Mouse (Mus musculus): ENCODE measurements at regions not wholly inside any gene's neighbourhood (a gene's known extent, or its start where the extent isn't known, plus 50 kb on each side); places are given as distances from the start of the nearest gene placed in this dataset.

DNA sequence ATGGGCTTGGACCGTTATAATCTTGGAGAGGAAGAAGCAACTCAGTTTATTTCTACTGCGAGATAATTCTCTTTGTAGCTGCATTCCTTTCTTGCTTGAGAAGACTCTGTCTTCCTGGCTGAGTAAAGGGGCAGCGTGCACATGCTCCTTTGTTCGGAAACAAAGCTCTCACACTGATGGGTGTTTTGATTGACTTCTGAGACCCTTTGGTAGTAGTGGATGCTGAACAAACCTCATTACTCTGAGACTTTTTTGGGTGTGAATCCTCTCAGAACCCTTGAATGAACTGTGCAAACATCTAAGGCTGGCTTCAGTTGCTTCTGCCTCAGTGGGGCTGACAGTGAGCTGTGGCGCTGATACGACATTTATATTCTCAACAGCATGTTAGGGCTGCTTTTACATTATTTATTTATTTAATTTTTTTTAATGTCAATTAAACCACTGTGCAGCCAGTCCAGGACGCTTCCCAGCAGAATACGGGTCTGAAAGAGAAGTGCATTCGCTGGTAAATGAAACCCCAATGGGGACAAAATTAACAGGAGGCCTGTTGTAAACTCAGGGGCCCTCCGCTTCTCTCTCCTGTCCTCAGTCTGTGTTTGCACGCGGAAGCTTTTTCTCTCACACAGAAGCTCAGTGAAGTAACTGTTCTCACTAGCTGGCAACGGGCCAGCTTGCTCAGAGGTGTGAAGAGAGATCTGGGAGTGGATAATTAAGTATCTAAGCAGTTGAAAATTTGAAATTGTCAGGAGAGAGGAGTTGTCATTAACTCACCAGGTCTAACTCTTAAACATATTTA is 380.1 kb upstream of the Slc30a5 start:
- ATAC-seq (replicated peaks; ENCODE audit: insufficient number of reproducible peaks, low FRiP score, low TSS enrichment, poor library complexity, severe bottlenecking): no peak

GRCm38 (mm10) chr13:101212341-101212895 is 379.2 kb upstream of the Slc30a5 start:
- no peak for ATAC-seq (replicated peaks; ENCODE audit: insufficient number of reproducible peaks, low FRiP score, low TSS enrichment, poor library complexity, severe bottlenecking)

DNA sequence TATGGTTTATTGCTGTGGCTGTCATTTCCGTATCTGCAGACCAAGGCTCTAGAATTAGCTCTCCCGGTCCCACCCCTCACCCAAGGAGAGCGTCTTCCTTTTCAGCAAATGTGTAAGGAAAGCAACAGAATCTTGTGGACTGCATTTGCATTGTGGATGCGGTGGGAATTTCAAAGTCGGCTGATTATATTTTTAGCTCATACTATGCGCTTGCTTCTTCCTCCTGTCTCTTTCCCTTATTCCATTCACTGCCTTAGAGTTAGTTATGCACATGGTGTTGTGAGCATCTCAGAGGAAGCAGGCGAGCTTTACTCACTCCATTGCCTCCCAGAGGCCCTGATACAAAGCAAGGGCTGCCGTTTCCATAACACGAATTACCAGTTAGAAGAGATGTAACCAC is 375.6 kb upstream of the Slc30a5 start:
- no peak for ATAC-seq (replicated peaks; ENCODE audit: insufficient number of reproducible peaks, low FRiP score, low TSS enrichment, poor library complexity, severe bottlenecking)

DNA sequence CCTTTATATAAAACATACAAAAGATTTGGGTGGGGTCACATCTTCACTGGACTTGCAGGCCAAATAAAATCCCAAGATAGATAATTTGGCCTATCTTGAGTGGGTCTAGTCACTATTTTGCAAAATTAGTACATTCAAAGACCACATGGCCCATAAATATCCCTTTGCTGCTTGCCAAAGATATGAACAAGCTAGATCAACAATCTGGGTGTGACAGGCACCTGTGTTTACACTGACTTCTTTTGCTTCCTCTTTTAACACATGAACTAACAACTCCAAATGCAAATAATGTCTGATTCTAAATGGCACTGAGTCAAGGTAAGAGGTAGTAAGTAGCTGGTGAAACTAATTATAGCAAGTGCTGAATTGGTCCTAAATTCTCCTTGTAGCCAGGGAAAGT is 370.2 kb upstream of the Slc30a5 start:
- ATAC-seq (replicated peaks; ENCODE audit: insufficient number of reproducible peaks, low FRiP score, low TSS enrichment, poor library complexity, severe bottlenecking): no peak

DNA sequence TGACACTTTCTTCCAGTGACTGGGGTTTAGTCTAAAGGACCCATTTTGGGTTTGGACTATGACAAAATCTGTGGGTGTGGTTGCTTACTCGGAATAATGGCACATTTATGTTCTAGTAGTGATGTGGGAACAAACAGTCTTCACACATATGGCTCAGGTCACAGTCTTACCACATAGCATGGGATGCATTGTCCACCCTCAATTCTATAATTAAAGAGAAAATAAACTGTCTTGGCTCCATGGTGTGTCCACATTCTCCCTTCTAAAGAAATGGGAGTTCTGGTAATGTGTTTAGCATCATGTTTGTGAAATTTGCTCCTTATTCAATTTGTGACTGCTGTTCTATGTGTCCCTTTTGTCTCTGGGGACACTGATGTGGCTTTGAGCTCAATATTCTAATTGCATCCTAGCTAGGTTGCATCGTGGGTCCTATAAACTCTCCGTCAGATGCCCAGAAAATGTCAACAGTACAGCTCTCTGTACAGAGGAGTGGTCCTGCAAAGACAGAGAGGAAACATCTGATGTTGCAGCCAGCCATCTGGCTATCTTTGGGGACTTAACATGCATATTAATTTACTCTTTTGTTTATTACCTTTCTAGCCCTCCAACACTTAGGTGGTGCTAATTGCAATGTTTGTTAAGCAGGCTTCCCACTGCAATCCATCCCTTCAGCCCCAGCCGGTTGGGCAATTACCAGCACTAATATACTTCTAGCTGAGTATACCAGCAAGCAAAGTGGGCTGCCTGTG is 369.5 kb upstream of the Slc30a5 start:
- no peak for ATAC-seq (replicated peaks; ENCODE audit: insufficient number of reproducible peaks, low FRiP score, low TSS enrichment, poor library complexity, severe bottlenecking)

GRCm38 (mm10) chr13:101190249-101190830 is 357.1 kb upstream of the Slc30a5 start:
- no peak for ATAC-seq (replicated peaks; ENCODE audit: insufficient number of reproducible peaks, low FRiP score, low TSS enrichment, poor library complexity, severe bottlenecking)

- ATAC-seq (replicated peaks; ENCODE audit: insufficient number of reproducible peaks, low FRiP score, low TSS enrichment, poor library complexity, severe bottlenecking): no peak
These were observed 349.2 kb upstream of the Slc30a5 start for GRCm38 (mm10) chr13:101182387-101182786.

- ATAC-seq (replicated peaks; ENCODE audit: insufficient number of reproducible peaks, low FRiP score, low TSS enrichment, poor library complexity, severe bottlenecking): no peak
These were observed 341.9 kb upstream of the Slc30a5 start for GRCm38 (mm10) chr13:101175017-101175689.

GRCm38 (mm10) chr13:101161768-101162167 is 328.5 kb upstream of the Slc30a5 start:
- no peak for ATAC-seq (replicated peaks; ENCODE audit: insufficient number of reproducible peaks, low FRiP score, low TSS enrichment, poor library complexity, severe bottlenecking)

- no peak for ATAC-seq (replicated peaks; ENCODE audit: insufficient number of reproducible peaks, low FRiP score, low TSS enrichment, poor library complexity, severe bottlenecking)
These were observed 326.7 kb upstream of the Slc30a5 start for GRCm38 (mm10) chr13:101159878-101160277.

GRCm38 (mm10) chr13:101153760-101154159 is 320.5 kb upstream of the Slc30a5 start:
- no peak for ATAC-seq (replicated peaks; ENCODE audit: insufficient number of reproducible peaks, low FRiP score, low TSS enrichment, poor library complexity, severe bottlenecking)

DNA sequence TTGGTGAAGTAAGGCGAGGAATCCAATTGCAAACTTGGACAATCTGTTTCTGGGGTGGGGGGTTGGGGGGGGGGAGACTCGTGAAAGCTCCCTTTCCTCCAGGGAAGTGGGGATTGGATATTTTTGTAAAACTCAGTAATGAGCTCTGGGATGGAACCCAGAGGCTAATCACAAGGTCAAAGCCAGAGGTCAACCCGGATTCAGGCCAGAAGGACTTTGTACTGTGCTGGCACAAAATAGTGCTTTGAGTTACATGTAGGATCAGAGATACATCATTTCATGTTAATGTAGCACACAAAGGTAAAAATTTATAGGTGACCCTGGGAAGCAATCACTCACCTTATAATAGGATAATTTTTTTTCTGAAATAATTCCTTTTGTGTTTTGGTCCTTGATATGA is 309.5 kb upstream of the Slc30a5 start:
- no peak for ATAC-seq (replicated peaks; ENCODE audit: insufficient number of reproducible peaks, low FRiP score, low TSS enrichment, poor library complexity, severe bottlenecking)

DNA sequence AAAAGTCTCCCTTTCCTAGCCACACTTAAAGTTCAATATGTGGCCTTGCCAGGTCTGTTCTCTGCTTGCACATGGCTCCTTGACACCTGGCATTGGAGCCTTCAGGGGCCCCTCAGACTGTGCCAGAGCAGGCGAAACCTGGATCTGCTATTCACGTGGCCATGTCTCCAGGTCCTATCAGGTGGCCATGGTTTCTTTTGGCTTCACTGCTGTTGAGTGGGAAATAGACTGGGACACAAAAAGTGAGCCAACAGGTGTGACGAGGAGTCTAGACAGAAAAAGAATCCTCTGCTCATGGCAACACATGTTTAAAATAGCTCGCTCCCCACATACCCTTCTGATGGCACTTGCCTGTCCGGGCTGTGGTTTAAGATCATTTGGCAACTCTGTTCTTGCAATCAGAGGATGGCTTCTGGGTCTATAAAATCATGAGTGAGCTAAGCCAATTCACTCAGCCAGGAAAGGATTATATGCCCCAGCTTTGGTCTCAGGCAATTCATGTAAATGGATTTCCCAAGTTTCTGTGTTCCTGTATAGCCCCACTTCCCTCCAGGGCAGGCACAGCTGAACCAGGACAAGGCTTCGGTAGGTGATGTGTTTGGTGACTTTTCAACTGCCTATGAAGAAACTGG is 309.0 kb upstream of the Slc30a5 start:
- ATAC-seq (replicated peaks; ENCODE audit: insufficient number of reproducible peaks, low FRiP score, low TSS enrichment, poor library complexity, severe bottlenecking): no peak

DNA sequence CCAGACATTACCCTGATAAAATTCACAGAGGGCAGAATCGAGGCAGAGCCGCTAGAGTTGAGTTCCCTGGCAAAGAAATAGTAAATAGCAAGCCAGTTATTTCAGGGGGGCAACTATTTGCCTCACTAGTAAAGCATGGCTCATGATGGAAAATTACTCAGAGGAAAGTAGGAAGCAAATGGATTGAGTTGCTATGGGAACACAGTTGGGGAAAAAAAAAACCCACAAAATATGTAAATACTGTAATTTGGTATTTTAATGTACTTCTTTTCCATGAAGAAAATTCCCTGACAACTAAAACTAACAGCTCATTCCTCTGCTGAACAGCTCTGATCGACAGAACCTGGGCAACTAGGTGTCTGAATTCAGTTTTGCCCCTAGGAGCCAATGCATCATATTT is 296.2 kb upstream of the Slc30a5 start:
- ATAC-seq (replicated peaks; ENCODE audit: insufficient number of reproducible peaks, low FRiP score, low TSS enrichment, poor library complexity, severe bottlenecking): no peak

DNA sequence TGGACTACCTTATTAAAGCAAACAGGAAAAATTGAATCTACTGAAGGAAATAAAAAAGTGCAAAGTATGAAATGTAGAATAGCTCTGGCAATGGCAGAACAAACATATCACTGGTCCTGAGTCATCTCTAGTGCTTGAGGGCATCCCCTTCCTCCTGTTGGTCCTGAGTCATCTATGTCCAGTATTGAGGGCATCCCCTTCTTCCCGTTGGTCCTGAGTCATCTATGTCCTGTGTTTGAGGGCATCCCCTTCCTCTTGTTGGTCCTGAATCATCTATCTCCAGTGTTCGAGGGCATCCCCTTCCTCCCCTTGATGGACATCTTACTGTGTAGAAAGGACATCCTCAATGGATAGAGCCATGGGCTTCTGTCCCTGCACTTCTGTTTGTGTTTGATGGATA is 294.6 kb upstream of the Slc30a5 start:
- ATAC-seq (replicated peaks; ENCODE audit: insufficient number of reproducible peaks, low FRiP score, low TSS enrichment, poor library complexity, severe bottlenecking): no peak

DNA sequence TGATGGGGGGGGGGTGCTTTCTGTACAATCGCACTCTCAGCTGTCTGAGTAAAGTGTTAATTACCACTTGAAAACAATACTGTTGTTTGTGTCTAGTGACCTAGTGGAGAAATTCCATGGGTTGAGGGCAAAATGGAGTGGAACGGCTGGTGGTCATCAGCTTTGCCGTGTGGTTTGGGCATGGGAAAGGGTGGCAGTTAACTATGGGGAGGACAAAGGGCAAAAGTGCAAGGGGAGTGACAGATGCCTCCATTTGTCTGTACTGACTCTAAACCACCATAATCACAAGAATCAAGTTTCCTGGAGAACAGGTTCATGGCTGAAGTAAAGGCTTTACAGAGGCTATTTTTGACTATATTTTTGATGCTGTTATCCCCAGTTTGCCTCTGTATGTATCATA is 294.0 kb upstream of the Slc30a5 start:
- no peak for ATAC-seq (replicated peaks; ENCODE audit: insufficient number of reproducible peaks, low FRiP score, low TSS enrichment, poor library complexity, severe bottlenecking)

DNA sequence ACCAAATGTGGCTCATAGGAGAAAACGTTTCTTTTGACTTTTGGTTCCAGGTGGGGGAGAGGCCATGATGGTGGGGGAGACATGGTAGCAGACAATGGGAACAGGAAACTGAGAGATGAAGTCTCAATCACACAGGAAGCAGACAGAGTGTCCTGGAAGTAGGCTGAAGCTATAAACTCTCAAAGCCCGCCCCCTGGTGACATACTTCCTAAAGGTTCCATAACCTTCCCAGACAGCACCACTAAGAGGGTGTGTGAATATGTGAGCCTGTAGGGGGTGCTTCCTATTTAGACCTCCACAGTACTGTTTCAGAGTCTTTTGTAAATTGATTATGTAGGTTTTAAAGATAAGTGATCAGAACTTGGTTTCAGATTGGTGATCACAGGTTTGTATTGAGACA is 284.1 kb upstream of the Slc30a5 start:
- no peak for ATAC-seq (replicated peaks; ENCODE audit: insufficient number of reproducible peaks, low FRiP score, low TSS enrichment, poor library complexity, severe bottlenecking)

GRCm38 (mm10) chr13:101115296-101115695 is 282.1 kb upstream of the Slc30a5 start:
- ATAC-seq (replicated peaks; ENCODE audit: insufficient number of reproducible peaks, low FRiP score, low TSS enrichment, poor library complexity, severe bottlenecking): no peak

GRCm38 (mm10) chr13:101112176-101112575 is 278.9 kb upstream of the Slc30a5 start:
- ATAC-seq (replicated peaks; ENCODE audit: insufficient number of reproducible peaks, low FRiP score, low TSS enrichment, poor library complexity, severe bottlenecking): no peak

All from monocyte, adult 5-6 weeks (primary cell).